Mouse (Mus musculus) neural tube, embryonic 10.5 days (tissue): ENCODE measurements at regions not wholly inside any gene's neighbourhood (a gene's known extent, or its start where the extent isn't known, plus 50 kb on each side); places are given as distances from the start of the nearest gene placed in this dataset.

Source experiments
- DNase-seq: peaks from one replicate; pipeline ENCODE4 v3.0.0-alpha.2; 2017; ENCODE audit warnings: low spot score; ENCODE audit errors: extremely low spot score

DNA sequence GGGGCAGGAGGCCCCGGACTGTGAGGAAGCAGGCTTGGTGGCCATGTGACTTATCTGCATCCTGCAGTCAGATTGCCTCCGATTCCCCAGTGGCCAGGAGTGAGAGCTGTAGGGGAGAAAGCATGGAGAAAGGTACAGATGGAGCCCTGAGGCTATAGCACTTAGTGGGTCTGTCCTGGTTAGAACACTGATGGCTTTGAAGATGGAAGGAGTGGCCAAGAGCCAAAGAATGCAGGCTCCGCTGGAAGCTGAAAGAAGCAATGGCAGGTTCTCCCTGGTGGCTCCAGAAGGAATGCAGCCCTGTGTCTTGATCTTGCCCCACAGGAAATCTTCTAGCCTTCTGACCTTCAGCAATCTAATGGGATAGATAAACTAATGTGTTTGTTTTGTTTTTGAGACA lies 926.3 kb downstream of the 4930447A16Rik start:
- DNase-seq: no peak

DNA sequence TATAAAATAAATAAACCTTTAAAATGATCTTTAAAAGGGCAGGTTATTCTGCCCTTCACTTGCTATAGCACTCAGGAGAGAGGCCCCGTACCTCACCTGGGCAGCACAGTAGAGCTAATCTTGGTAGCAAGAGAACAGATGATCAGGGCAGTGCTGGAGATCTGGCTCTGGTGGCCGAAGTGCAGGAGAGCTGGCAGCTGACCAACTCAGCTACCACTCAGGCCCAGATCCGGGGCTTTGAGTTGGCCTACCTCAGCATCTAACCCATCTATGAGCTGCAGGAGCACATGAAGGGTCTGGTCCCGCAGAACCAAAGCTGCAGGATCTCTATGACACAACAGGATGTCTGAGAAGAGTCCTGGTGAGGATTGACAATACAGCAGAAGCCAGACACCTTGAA lies 928.0 kb downstream of the 4930447A16Rik start:
- DNase-seq: no peak

DNA sequence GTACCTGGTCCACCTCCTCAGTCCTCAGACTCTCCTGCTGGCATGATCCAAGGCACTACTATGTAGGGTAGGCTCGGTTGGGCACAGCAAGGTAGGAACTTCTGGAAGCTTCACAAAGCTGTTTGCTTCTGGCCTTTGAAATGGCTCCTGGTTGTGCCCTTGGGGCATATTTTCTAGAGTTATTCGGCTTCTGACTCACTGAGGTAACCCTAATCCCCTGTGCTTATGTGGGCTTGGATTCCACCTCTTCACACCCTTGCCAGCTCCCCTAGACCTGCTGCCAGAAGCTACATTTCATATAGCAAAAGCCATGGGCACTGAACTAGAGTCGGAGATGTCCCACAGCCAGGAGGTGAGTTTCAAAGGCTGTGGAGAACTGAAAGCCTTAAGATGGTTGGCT lies 933.7 kb downstream of the 4930447A16Rik start:
- no peak for DNase-seq

DNA sequence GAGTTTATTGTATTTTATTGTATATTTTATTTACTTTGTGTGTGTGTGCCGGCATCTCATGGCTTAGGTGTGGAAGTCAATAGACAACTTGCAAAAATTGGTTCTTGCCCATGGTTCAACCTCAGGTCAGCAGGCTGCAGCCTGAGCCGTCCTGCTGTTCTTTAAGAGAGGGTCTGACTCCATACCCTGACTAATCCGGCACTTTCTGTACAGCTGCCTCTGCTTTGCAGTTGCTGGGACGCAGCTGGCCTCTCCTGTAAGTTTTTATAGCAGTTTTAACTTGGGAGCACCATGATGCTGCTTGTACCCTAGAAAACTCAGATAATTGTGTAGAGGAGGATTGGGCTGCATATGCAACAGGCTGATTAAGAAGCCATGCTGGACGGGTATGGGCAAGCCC lies 938.2 kb downstream of the 4930447A16Rik start:
- no peak for DNase-seq

DNA sequence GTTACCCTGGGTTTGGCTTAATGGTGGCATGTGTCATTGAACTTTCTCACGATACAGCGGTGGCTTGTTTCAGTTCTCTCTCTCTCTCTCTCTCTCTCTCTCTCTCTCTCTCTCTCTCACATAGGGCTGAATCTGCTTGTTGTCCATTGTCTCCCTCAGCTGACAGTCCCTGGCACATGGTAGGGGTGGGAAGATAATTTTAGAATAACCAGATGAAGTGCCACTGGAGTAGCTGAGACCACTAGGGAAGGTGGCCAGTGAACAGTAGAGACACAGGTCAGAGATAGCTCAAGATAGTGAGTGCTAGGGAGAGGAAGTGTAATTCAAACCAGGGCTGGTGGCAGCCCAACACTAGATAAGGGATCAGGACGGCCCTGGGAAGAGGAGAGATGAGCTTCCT lies 938.7 kb downstream of the 4930447A16Rik start:
- no peak for DNase-seq

DNA sequence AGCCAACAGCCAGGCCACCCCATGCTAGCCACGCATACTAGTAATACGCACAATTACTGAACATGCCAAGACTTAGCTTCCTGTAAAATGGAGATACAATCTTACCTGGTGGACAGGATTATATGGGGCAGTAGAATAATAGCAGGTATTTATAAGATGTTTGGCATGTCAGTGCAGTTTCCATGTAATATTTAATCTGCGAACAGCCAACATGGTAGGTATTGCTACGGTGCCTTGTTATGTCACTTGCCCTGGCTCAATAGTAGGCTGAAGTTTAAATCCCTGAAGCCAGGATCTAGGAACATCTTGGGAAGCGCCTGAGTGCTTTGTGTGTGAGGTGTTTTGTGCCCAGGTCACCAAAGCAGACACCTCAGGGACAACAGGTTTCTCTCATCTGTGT lies 942.3 kb downstream of the 4930447A16Rik start:
- no peak for DNase-seq

DNA sequence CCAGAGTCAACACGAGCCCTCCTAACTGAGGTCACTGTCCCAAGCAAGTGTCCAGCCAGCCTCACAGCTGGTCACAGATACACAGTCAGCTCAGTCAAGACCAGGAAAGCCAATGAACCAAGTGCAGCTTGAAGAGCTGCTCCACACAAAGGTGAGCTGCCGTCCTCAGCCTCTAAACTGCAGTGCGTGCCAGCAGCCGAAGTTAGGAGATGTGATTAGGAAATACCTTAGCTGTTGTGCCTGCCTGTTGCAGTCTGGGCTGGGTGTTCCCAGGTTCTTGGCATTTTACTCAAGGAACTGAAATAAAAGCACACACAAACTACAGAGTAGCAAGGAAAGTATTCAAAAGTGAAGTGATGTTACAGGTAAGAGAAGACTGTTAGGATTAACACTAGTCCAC lies 942.9 kb downstream of the 4930447A16Rik start:
- no peak for DNase-seq

DNA sequence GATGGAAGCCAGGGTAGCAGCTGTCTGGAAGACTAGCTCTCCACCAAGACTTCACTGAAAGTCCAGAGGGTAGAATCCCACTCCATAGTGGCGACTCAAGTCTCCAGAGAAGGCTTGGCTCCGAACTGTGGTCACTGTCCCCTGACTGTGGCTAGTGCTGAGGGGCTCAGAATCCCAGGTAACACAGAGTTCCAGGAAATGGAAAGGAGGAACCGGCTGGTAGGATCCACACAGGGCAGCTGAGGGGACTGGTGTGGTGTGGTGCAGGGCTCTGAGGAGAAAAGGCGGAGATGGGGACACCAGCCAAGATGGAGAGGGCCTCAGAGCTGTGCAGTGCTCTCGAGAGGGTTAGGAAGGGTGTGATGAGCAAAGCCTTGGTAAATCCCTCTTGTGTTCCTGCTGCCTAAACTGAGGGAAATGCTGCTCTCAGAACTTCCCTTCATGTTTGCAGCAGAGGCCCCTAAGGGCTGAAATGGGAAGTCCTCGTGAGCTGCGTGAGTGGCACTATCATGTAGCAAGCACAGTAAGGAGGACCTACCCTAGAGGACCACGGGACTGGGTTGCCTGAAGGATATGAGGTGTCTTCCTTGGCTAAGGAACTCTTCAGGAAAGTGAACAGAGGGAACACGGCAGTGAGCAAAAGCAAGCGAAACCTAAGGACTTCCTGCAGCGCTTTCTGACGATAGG lies 946.2 kb downstream of the 4930447A16Rik start:
- DNase-seq: no peak

DNA sequence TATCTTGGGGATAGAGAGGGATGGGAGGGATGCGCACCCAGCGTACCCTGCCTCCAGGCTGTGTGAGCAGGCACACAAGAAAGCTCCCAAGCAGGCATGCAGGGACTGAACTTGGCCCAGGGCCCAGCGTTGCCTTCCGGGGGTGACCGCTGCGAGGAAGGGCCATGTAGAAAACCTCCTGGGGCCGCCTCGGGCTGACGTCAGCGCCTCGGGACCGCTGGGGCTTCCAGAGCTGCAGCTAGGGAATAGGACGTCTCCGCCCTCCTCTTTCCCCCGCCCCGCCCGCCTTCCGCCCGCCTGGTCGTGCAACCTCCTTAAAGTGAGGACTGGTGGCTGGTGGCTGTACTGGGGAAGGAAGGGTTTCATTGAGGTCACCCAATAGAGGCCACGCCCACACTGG lies 948.4 kb downstream of the 4930447A16Rik start:
- peak; percentile 56 for DNase-seq

DNA sequence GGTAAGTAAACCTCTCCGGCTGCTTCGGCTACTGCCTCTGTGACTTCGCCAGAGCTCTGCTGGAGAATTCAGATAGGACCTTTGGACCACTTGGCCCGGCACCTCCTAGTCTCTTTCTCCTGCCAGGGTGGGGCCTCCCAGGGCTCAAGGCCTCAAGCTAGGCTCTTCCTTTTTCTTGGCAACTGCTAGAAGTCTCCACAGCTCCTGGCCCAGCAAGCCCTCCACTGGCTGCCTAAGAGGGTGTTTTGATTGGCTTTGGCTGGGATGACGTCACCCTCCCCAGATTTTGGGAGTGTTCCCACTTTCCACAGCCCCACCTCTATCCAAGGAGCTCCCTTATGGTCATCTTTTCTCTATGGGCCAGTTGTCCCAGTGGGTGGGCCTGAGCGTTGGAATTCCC lies 949.4 kb downstream of the 4930447A16Rik start:
- DNase-seq: no peak

DNA sequence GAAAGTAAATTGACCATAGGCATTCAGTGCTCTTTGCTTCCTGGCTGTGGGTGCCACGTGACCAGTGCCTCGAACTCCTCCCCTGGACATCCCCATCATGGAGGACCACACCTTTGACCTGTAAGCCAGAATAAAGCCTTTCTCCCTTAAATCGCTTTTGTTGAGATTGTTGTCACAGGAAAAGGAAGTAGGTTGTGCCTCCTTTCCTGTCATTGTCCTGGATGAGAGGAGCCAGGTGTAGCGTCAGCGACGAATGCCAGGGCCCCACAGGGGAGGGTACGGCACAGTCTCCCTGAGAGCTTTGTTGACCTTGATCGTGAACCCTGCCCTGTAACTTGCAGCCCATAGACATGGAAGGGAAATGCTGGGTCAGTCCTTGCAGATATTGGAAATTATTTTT lies 952.8 kb downstream of the 4930447A16Rik start:
- no peak for DNase-seq

DNA sequence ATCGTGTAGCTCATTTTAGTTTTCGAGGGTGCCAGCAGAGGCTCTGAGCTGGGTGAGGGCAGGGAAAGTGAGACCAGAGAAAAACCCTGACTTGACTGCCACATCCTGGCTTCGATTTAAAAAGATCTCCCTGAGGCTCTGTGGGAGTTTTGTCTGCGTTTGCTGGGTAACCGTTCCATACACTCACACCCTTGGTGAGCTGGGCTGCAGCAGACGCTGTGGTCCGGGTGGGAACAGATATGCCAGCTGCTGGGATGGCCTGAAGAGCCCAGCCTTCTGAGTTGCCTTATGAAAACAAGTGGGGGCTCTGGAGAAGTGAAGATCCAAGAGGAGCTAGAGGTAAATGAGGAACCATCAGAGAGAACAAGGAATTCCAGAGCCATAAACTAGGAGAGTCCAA lies 962.3 kb downstream of the 4930447A16Rik start:
- no peak for DNase-seq

DNA sequence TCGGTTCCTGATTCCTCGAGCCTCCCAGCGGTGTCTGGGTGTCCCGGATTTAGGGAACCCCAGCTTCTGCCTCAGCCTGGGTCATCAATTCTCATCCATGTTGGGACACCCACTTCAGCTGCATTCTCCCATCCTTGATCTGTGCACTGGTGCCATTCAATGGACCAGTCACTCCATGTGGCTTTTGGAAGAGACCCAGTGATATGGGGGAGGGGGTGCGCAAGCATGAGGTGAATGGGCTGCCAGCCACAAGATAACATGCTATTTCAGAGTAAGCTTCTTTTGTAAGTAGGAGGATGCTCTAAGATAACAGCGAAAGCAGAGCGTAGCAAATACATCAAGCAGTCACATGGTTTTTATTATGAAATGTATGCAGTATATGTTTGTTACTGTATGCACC lies 963.1 kb downstream of the 4930447A16Rik start:
- no peak for DNase-seq

DNA sequence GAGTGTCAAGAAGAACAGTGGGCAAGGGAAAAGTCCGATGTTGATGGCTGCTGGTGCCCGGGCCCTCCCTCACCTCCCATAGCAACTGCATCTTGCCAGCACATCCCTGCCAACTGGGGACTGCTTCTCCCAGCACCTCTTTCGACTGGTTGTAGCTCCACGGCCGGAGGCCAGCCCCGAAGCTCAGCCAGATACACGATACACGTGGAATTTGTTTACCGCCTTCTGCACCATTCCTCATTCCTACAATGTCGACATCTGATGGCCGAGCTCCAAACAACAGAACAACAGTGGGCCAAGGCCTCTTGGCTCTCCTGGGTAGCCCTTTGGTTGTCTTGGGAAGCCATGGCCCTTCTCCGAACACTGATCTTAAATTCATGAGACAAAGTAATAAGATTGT lies 965.1 kb downstream of the 4930447A16Rik start:
- no peak for DNase-seq

DNA sequence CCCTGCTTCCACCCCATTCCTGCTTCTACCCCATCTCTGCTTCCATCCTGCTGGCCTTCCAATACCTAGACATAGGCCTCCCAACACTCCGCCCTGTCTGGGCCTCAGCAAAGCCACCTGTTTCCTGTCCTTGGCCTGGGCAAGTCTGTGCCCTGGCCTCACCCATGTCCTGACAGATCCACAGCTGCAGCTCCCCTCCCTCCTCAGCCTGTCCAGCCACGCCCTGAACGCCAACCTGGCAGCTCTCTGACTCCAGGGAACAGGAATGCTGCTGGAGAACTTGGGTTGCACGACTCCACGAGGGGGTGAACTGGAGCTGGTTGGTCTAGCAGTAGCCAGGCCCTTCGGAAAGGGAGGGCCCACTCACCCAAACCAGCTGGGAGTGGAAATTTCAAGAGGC lies 966.1 kb downstream of the 4930447A16Rik start:
- DNase-seq: no peak

DNA sequence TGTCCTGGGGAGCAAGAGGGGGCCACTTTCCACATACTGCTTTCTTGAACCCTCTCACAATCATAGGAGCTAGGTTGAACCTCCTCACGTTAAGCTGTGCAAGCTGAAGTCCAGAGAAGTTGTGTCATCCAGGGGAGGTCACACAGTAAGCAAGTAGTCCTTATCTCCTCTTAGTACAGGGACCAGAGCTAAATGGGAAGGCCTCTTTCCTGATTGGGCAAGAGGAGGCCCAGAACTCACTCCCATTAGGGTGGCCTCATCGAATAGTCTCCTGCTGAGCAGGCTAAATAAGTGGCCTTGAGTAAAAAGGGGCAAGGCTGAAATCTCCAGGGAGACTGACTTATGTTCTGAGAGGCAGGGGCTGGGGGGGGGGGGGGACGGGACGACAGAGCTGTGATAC lies 966.5 kb downstream of the 4930447A16Rik start:
- no peak for DNase-seq

DNA sequence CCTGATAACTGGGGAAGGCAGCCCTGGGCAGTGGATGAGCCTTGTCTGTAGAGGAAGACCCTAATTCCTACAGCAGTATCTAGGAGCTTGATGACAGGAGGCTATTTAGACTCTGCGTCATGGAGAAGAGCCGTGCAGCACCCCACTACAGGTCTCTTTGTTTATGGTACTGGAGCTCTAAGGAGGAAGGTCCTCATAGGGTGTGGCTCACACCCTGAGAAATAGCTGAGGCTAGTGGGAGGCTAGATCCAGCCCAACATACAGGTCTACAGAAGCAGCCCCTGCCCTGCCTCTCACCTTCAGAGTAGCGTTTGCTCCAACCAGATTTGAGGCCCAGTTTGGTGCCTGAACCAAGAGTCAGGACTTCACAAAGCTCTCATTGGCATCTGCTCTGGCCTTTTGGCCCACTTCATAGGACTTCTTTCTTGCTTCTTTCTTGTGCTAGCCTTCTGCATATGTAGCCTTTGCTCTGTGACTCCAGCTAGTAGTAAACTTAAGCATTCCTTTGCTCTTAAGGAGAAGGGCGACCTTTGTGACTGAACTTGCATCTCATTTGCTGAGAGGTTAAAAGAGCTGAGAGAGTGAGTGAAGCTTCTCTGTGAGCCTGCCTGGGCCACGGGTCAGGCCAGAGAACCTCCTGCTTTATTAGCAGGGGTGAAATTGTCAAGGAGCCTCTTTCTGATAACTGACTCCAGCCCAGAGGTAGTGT lies 967.2 kb downstream of the 4930447A16Rik start:
- DNase-seq: no peak

DNA sequence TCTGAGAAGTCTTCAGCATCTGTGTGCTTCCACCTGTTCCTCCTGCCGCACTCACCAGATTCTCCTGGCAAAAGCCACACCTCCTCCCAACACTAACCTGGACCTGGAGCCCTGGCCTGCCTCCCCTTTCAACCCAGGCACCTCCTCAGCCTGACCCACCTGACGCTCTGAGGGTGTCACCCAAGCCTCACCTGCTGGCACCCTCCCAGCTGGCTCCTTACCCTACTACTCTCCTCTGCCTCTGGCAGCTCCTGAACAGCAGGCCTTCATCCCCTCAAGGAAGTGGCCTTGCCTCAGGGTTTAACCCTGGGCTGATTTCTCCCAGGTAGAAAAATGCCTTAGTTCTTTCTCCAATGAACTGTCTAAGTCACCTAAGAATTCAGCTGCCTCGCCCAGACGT lies 973.5 kb downstream of the 4930447A16Rik start:
- no peak for DNase-seq

DNA sequence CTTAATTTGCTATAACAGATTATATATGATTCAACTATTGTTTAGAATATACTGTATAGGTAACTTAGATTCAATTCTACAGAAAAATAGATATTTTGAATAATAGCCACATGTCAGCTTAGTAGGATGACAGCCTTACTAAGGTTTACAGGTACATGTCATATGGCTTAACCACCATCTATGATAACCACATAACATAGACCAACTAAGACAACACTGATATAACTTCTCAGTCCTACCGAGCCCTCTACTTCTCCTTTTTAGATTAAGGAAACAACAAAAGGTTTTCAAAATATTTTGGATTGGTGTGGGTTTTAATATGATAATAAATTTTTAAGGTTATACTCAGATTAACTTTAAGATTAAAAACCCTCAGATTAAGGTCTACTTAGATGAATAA lies 977.4 kb downstream of the 4930447A16Rik start:
- DNase-seq: no peak

DNA sequence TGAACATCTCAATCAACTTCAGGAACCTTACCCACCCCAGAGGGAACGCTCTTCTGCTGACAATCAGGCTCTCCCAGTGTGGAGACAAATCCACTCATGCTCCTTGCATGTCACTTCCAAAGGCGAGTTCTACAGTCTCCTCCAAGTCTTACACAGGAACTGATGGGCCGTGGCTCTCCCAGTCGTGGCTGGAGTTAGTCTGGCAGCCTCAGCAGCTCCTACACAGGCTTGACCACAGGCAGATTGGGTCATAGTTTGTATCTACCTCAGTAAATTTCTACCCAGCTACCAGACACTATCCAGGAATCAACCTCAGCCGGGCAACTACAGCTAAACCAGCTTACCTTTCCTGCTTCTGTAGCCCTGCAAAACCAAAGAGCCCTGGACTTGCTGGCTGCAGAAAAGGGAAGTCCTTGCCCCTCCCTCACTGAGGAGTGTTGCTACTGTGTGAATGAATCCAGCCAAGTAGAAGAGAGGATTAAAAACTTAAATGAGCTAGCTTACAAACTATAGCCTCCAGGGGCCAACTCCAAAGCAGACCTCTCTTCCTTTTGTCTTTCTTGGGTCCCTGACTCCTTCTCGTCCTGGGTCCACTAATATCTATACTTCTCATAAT lies 978.5 kb downstream of the 4930447A16Rik start:
- no peak for DNase-seq

DNA sequence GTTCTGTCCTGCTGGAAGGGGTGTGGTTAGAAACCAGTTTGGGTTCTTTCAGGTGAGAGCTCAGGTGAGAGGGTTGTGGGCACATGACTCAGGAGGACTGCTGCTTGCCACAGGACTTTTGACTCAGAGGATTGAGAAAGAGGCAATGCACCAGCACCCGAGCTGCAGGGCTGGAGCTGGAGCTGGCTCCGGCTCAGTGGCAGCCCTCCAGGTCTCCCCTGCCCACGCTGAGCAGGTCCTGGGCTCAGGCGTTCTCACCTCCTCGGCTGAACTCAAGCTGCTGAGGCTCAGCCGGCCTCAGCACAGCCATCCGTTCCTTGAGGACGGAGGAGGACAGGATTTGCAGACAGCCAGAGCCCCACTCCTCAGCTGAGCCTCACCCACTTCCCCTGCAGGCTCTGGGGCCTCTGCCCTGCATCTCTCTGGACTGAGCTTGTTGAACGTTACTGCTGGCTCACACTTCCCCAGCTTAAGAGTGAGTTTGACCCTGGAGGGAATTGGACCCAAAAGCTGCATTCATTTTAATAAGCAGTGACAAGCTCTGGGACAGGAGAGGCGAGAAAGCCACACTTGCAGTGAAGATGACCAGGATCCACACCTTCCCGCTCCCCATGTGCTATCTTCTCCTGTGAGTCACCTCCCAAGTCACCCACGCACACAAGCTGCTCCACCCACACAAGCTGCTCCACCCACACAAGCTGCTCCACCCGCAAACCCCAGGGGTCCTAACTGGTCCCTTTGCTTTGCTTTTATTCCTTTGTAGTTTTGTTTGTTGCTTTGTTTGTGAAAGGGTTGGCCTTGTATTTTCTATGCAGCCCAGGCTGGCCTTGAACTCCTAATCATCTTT lies 981.0 kb downstream of the 4930447A16Rik start:
- no peak for DNase-seq

DNA sequence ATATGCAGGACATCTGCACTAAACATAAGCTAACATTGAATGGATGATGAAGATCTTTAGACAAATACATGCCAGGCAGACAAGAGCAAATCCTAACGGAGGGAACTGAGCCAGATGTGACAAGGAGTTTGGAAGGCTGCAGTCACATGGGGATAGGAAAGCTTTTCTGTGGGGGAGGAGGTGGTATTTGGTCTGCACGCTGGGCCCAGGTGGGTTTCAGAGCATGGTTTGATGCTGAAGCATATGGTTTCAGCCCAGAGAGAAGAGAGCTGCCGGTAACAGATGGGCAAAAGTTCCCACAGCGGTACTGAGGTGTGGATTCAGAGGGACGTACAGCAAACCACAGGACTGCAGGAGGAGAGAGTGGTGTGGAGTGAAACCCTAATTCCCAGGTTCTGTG lies 982.1 kb downstream of the 4930447A16Rik start:
- no peak for DNase-seq
